Mouse (Mus musculus) brain, embryonic 14.5 days (tissue): ENCODE results near the gene Cd68.

Source experiments
- CTCF ChIP-seq: fragments of 200-500 bp; IDR thresholded peaks from 2 replicates; pipeline ENCODE4 v1.5.1; 2012; ENCODE audit warnings: inconsistent platforms, mild to moderate bottlenecking, moderate library complexity, borderline replicate concordance; ENCODE audit not compliant: insufficient read depth, insufficient read length; ENCODE audit errors: extremely low read depth
- POLR2A ChIP-seq: fragments of 200-500 bp; IDR thresholded peaks from 2 replicates; pipeline ENCODE4 v1.6.1; 2012; ENCODE audit warnings: mild to moderate bottlenecking, inconsistent platforms, borderline replicate concordance; ENCODE audit not compliant: poor library complexity, insufficient read depth, insufficient read length, severe bottlenecking; ENCODE audit errors: extremely low read depth

GRCm38 (mm10) chr11:69653399-69653798 is 12.6 kb downstream of the Cd68 start:
- TF ChIP-seq CTCF, result no peak
- TF ChIP-seq POLR2A, result no peak
